Mouse (Mus musculus): ENCODE measurements at regions not wholly inside any gene's neighbourhood (a gene's known extent, or its start where the extent isn't known, plus 50 kb on each side); places are given as distances from the start of the nearest gene placed in this dataset.

- DNase-seq (ENCODE audit: low read depth, low spot score), result no peak
Observed at GRCm38 (mm10) chr7:114345860-114346259, 69.2 kb upstream of the Pde3b start.

GRCm38 (mm10) chr7:114347006-114347405 is 68.1 kb upstream of the Pde3b start:
- DNase-seq (ENCODE audit: low read depth, low spot score), result no peak

GRCm38 (mm10) chr7:114350968-114351367 is 64.1 kb upstream of the Pde3b start:
- DNase-seq (ENCODE audit: low read depth, low spot score), result no peak

- peak; percentile 59 for DNase-seq (ENCODE audit: low read depth, low spot score)
Observed at GRCm38 (mm10) chr7:114356381-114356780, 58.7 kb upstream of the Pde3b start.

GRCm38 (mm10) chr7:114362166-114362565 is 52.9 kb upstream of the Pde3b start:
- DNase-seq (ENCODE audit: low read depth, low spot score), result no peak

GRCm38 (mm10) chr7:114364041-114364440 is 51.0 kb upstream of the Pde3b start:
- peak; percentile 62 for DNase-seq (ENCODE audit: low read depth, low spot score)
